Mouse (Mus musculus): ENCODE measurements around the gene Gm4353. TPM values are rescaled to one million over a fixed set of nuclear protein-coding genes. Genes with fewer than 3 reads are reported as not detected.

Gm4353 gene
- polyA plus RNA-seq, 1 experiment: 9.3 TPM

GRCm38 (mm10) chr7:116035504-116035903 is 48.9 kb downstream of the Gm4353 start:
- TF ChIP-seq MYOD1 (IDR thresholded peaks at IDR 0.05; ENCODE audit: control insufficient read depth in 1 of 3, insufficient read length in 2 of 3, low read depth in 2 of 3) (no peak), E2F4 (IDR thresholded peaks at IDR 0.05; ENCODE audit: insufficient read depth) (no peak), MYOG (IDR thresholded peaks at IDR 0.05; ENCODE audit: control insufficient read depth in 1 of 3, insufficient read depth in 1 of 3, insufficient read length in 2 of 3, low read depth in 2 of 3) (no peak)
- H3K27me3 ChIP-seq (ENCODE audit: control insufficient read depth, insufficient read depth, insufficient read length): peaks cover 37% of the 10 kb centered on the region
- H3K79me2 ChIP-seq (ENCODE audit: control insufficient read depth, insufficient read depth): no peaks in the 10 kb centered on the region
- no peak overlapping the region for H3K4me2 ChIP-seq (ENCODE audit: low read depth)
- H3K4me3 ChIP-seq: no peak overlapping the region
- no peak overlapping the region for H3ac ChIP-seq (ENCODE audit: control insufficient read depth, insufficient read length)
- H3K36me3 ChIP-seq (ENCODE audit: control insufficient read depth, insufficient read depth): no peaks in the 10 kb centered on the region

- Histone ChIP-seq H3K36me3 (ENCODE audit: control insufficient read depth, insufficient read depth) (no peaks in the 10 kb centered on the region), H3K27me3 (ENCODE audit: control insufficient read depth, insufficient read depth, insufficient read length) (peaks cover 39% of the 10 kb centered on the region), H3K4me3 (no peak overlapping the region), H3K4me2 (ENCODE audit: low read depth) (no peak overlapping the region), H3ac (ENCODE audit: control insufficient read depth, insufficient read length) (no peak overlapping the region), H3K79me2 (ENCODE audit: control insufficient read depth, insufficient read depth) (no peaks in the 10 kb centered on the region)
- TF ChIP-seq TCF12 (IDR thresholded peaks at IDR 0.05; ENCODE audit: insufficient read depth, poor library complexity, severe bottlenecking): no peak
- no peak for TF ChIP-seq E2F4 (IDR thresholded peaks at IDR 0.05; ENCODE audit: insufficient read depth)
These were observed 50.1 kb downstream of the Gm4353 start for GRCm38 (mm10) chr7:116034282-116034758.

GRCm38 (mm10) chr7:116033371-116034241 is 50.8 kb downstream of the Gm4353 start:
- H3ac ChIP-seq (ENCODE audit: control insufficient read depth, insufficient read length): no peak overlapping the region
- H3K27me3 ChIP-seq (ENCODE audit: control insufficient read depth, insufficient read depth, insufficient read length): peaks cover 34% of the 10 kb centered on the region
- H3K36me3 ChIP-seq (ENCODE audit: control insufficient read depth, insufficient read depth): no peaks in the 10 kb centered on the region
- no peak overlapping the region for H3K4me3 ChIP-seq
- H3K79me2 ChIP-seq (ENCODE audit: control insufficient read depth, insufficient read depth): no peaks in the 10 kb centered on the region
- no peak for TF ChIP-seq TCF12 (IDR thresholded peaks at IDR 0.05; ENCODE audit: insufficient read depth, poor library complexity, severe bottlenecking)
- TF ChIP-seq MYOD1 (IDR thresholded peaks at IDR 0.05; ENCODE audit: control insufficient read depth in 1 of 3, insufficient read length in 2 of 3, low read depth in 2 of 3): no peak
- no peak for TF ChIP-seq USF1 (IDR thresholded peaks at IDR 0.05; ENCODE audit: low read depth)
- no peak for TF ChIP-seq E2F4 (IDR thresholded peaks at IDR 0.05; ENCODE audit: insufficient read depth)
- no peak for TF ChIP-seq MAX (IDR thresholded peaks at IDR 0.05; ENCODE audit: low read depth)
- TF ChIP-seq POLR2A (IDR thresholded peaks at IDR 0.05; ENCODE audit: insufficient read length, low read depth): no peak
- H3K4me2 ChIP-seq (ENCODE audit: low read depth): peak overlapping the region; percentile 5

Other genes starting within 250 kb of the Gm4353 start
- 0.11 TPM for gene Sox6, start 45.8 kb downstream of the Gm4353 start, polyA plus RNA-seq (2012; fragmentation: generic; extraction: Trizol)
- 69.7 TPM for gene 1110004F10Rik, start 45.2 kb downstream of the Gm4353 start, polyA plus RNA-seq (2012; fragmentation: generic; extraction: Trizol)
- gene Plekha7, start 223.7 kb upstream of the Gm4353 start, polyA plus RNA-seq (2012; fragmentation: generic; extraction: Trizol): 2.6 TPM
- gene Rps13, start 249.6 kb upstream of the Gm4353 start, polyA plus RNA-seq (2012; fragmentation: generic; extraction: Trizol): 1,874 TPM

Measured in myocyte (in vitro differentiated cells).